Mouse (Mus musculus) liver, adult 2 months (tissue): ENCODE results near the gene Phactr3. TPM values are rescaled to one million over a fixed set of nuclear protein-coding genes. Genes with fewer than 3 reads are reported as not detected.
"Not testable (repeated sequence)": the region's sequence is repeated elsewhere in the genome, so short reads cannot be mapped to it uniquely, and the experiment has no call there.

Experiments used
- DNase-seq: peaks from one replicate; pipeline ENCODE4 v3.0.0-alpha.2; 2011; ENCODE audit warnings: low read depth, low spot score; ENCODE audit errors: extremely low read depth
- H3K27ac ChIP-seq: fragments of 200-500 bp; replicated peaks from 2 replicates; pipeline ENCODE4 v1.5.1; 2012; ENCODE audit warnings: low read depth, mild to moderate bottlenecking, control low read depth, inconsistent platforms, low read length; ENCODE audit not compliant: insufficient read depth
- H3K27me3 ChIP-seq: fragments of 200-500 bp; 2 replicates; pipeline ENCODE4 v1.6.1; 2012; ENCODE audit warnings: mild to moderate bottlenecking, moderate library complexity, low read length, inconsistent platforms; ENCODE audit not compliant: control insufficient read depth, insufficient read depth
- H3K36me3 ChIP-seq: fragments of 200-500 bp; 2 replicates; pipeline ENCODE4 v1.6.1; 2012; ENCODE audit warnings: low read length, inconsistent platforms; ENCODE audit not compliant: control insufficient read depth, insufficient read depth
- H3K4me1 ChIP-seq: fragments of 200-500 bp; 2 replicates; pipeline ENCODE4 v1.6.1; 2011; ENCODE audit warnings: low read length; ENCODE audit not compliant: control insufficient read depth, insufficient read depth
- H3K4me3 ChIP-seq: fragments of 200-500 bp; 2 replicates; pipeline ENCODE4 v1.5.1; 2011; ENCODE audit warnings: low read depth, mild to moderate bottlenecking, control low read depth, low read length, moderate library complexity; ENCODE audit not compliant: insufficient read depth
- H3K79me2 ChIP-seq: fragments of 200-500 bp; 2 replicates; pipeline ENCODE4 v1.6.1; 2012; ENCODE audit warnings: inconsistent platforms, mild to moderate bottlenecking, low read length, moderate library complexity; ENCODE audit not compliant: control insufficient read depth, insufficient read depth
- H3K9ac ChIP-seq: fragments of 200-500 bp; 2 replicates; pipeline ENCODE4 v1.6.1; 2012; ENCODE audit warnings: low read depth, mild to moderate bottlenecking, control low read depth, inconsistent platforms, low read length
- CTCF ChIP-seq: fragments of 200-500 bp; IDR thresholded peaks from 2 replicates; pipeline ENCODE4 v1.5.1; 2011; ENCODE audit warnings: low read depth, low read length, control low read depth
- POLR2A ChIP-seq: fragments of 200-500 bp; IDR thresholded peaks from 2 replicates; pipeline ENCODE4 v1.6.1; 2011; ENCODE audit warnings: low read length, control low read depth; ENCODE audit not compliant: insufficient read depth; ENCODE audit errors: extremely low read depth
- WGBS: fragments of 180-500 bp; shearing (Covaris S2); methylation state at CpG from one replicate; pipeline ENCODE4 v1.1.7; 2018; 5-methylcytosine and 5-hydroxymethylcytosine counted together
- polyA plus RNA-seq: library from polyadenylated mRNA; depleted of rRNA; stranded (reverse); fragments of >200 nt; gene quantifications from 2 replicates; pipeline ENCODE4 v1.2.3, GENCODE M21; 2012; rRNA removed
- total RNA-seq: library from RNA; depleted of rRNA; stranded (reverse); fragments of >200 nt; gene quantifications from 2 replicates; pipeline ENCODE4 v1.2.3, GENCODE M21; 2014; rRNA removed

The Phactr3 gene
- not detected in 2 replicates for total RNA-seq
- polyA plus RNA-seq: not detected in 2 replicates

- Histone ChIP-seq H3K79me2 (no peaks in the 10 kb centered on the region), H3K27me3 (peaks cover 4% of the 10 kb centered on the region; the same call in 1 of the 2 replicates), H3K36me3 (no peaks in the 10 kb centered on the region), H3K27ac (no peak within 1 kb of the TSS), H3K4me3 (no peak within 1 kb of the TSS), H3K9ac (no peak within 1 kb of the TSS), H3K4me1 (no peaks in the 10 kb centered on the region)
- no peak for TF ChIP-seq CTCF
- no peak for TF ChIP-seq POLR2A
- WGBS: 3% methylated on average over 45 of the region's 45 CpGs
- DNase-seq: no peak
These were observed at the start of gene Phactr3 for GRCm38 (mm10) chr2:178118801-178119560. Gene Phactr3, plus strand, starts transcription at chr2:178118975.

GRCm38 (mm10) chr2:178078166-178078717 lies 40.5 kb upstream of the Phactr3 start, which contains the start of gene Zfp931:
Gene Zfp931, minus strand, starts transcription at chr2:178078476.
- not testable (repeated sequence) for H3K79me2 ChIP-seq, H3K4me1 ChIP-seq, H3K27me3 ChIP-seq, DNase-seq, H3K36me3 ChIP-seq
- peak within 1 kb of the TSS; percentile 75 for H3K9ac ChIP-seq
- 0% methylated on average over 8 of the region's 14 CpGs for WGBS
- 0 out of 2 replicates have a peak within 1 kb of the TSS, but pooled peaks have one; percentile 26 for H3K27ac ChIP-seq
- H3K4me3 ChIP-seq: peak within 1 kb of the TSS; percentile 87

- H3K4me3 ChIP-seq: no peak overlapping the region
- DNase-seq: no peak
- H3K79me2 ChIP-seq: no peaks in the 10 kb centered on the region
- TF ChIP-seq CTCF: no peak
- no peaks in the 10 kb centered on the region for H3K4me1 ChIP-seq
- no peak overlapping the region for H3K9ac ChIP-seq
- no peak overlapping the region for H3K27ac ChIP-seq
- H3K27me3 ChIP-seq: no peaks in the 10 kb centered on the region
- no peaks in the 10 kb centered on the region for H3K36me3 ChIP-seq
These were observed 29.2 kb upstream of the Phactr3 start for GRCm38 (mm10) chr2:178089586-178089985.

- Histone ChIP-seq H3K4me1 (no peaks in the 10 kb centered on the region), H3K79me2 (no peaks in the 10 kb centered on the region), H3K27ac (no peak overlapping the region), H3K27me3 (no peaks in the 10 kb centered on the region; the same call in 1 of the 2 replicates), H3K36me3 (no peaks in the 10 kb centered on the region), H3K9ac (no peak overlapping the region), H3K4me3 (no peak overlapping the region)
- TF ChIP-seq CTCF: peak; percentile 67
- TF ChIP-seq POLR2A: no peak
- DNase-seq: peak; percentile 16
- 11% methylated on average over 2 of the region's 2 CpGs for WGBS
These were observed 20.8 kb upstream of the Phactr3 start for GRCm38 (mm10) chr2:178098021-178098420.

- Histone ChIP-seq H3K4me1 (no peaks in the 10 kb centered on the region), H3K4me3 (no peak overlapping the region), H3K9ac (no peak overlapping the region), H3K79me2 (no peaks in the 10 kb centered on the region), H3K36me3 (no peaks in the 10 kb centered on the region), H3K27ac (no peak overlapping the region), H3K27me3 (no peaks in the 10 kb centered on the region; the same call in 1 of the 2 replicates)
- WGBS: 14% methylated on average over 7 of the region's 7 CpGs
- no peak for TF ChIP-seq POLR2A
- peak; percentile 57 for TF ChIP-seq CTCF
- DNase-seq: peak; percentile 12
These were observed 16.8 kb upstream of the Phactr3 start for GRCm38 (mm10) chr2:178101957-178102356.

- H3K36me3 ChIP-seq: no peaks in the 10 kb centered on the region
- TF ChIP-seq POLR2A (no peak), CTCF (peak; percentile 45; the same call in 1 of the 2 replicates)
- H3K27ac ChIP-seq: no peak overlapping the region
- H3K27me3 ChIP-seq: peaks cover 4% of the 10 kb centered on the region; the same call in 1 of the 2 replicates
- peak; percentile 43 for DNase-seq
- no peak overlapping the region for H3K4me3 ChIP-seq
- WGBS: 17% methylated on average over 12 of the region's 12 CpGs
- no peaks in the 10 kb centered on the region for H3K4me1 ChIP-seq
- no peak overlapping the region for H3K9ac ChIP-seq
- H3K79me2 ChIP-seq: no peaks in the 10 kb centered on the region
These were observed 829 bp upstream of the Phactr3 start for GRCm38 (mm10) chr2:178117946-178118345.
